Mouse (Mus musculus): ENCODE measurements around the gene Plcb2.

DNA sequence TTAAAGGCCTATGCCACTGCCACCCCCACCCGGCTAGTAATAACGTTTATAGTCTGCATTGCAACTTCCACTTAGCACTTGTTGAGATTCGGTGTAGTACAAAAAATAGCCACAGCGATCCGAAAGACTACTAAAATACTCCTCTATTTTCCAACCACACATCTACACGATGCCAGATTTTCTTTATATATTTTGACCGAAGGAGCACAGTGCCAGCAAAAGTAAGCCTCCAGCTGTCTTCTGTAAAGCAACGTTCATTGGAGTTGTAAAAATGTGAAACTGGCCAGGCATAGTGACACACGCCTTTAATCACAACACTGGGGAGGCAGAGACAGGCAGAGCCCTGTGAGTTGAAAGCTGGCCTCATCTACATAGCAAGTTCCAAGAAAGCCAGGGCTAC, 12.9 kb upstream of the Plcb2 start:
- TF ChIP-seq CTCF (IDR thresholded peaks at IDR 0.05; ENCODE audit: low read depth, low read length) (no peak), POLR2A (IDR thresholded peaks at IDR 0.05; ENCODE audit: insufficient read depth, low read length) (no peak)

All from ES-Bruce4 (cell line).